Mouse (Mus musculus) right cerebral cortex, adult 2 months (tissue): ENCODE results near the gene Idh3g.
"Not testable (repeated sequence)": the region's sequence is repeated elsewhere in the genome, so short reads cannot be mapped to it uniquely, and the experiment has no call there.

Experiments used
- DNase-seq, 2 experiments: peaks; one replicate each; pipeline ENCODE4 v3.0.0; 2021 to 2022; ENCODE audit warnings: low spot score in 2 of 2

Idh3g gene

GRCm38 (mm10) chrX:73756334-73757140 lies 30.2 kb downstream of the Idh3g start, which contains the start of gene Plxnb3:
Gene Plxnb3 (plus strand): TSS chrX:73757090.
- no peak for DNase-seq

- no peak for DNase-seq
These were observed 37.7 kb downstream of the Idh3g start for GRCm38 (mm10) chrX:73748977-73749376.

- no peak for DNase-seq
These were observed 41.8 kb downstream of the Idh3g start for GRCm38 (mm10) chrX:73744774-73745481.

- DNase-seq, result not testable (repeated sequence)
These were observed 46.9 kb downstream of the Idh3g start for GRCm38 (mm10) chrX:73739841-73740240.

GRCm38 (mm10) chrX:73739151-73739550 lies 47.5 kb downstream of the Idh3g start:
- no peak for DNase-seq

- DNase-seq, result no peak
These were observed 48.5 kb downstream of the Idh3g start for GRCm38 (mm10) chrX:73738155-73738554.

- DNase-seq, result no peak
These were observed 55.8 kb downstream of the Idh3g start for GRCm38 (mm10) chrX:73730908-73731307.
